Mouse (Mus musculus): Measurements from ENCODE around the gene Fbxl8. TPM values are rescaled to one million over a fixed set of nuclear protein-coding genes. Genes with fewer than 3 reads are reported as not detected.

Fbxl8 gene
- polyA plus RNA-seq, 1 experiment from 2014 or later, result 1.5 TPM

GRCm38 (mm10) chr8:105265128-105265527 is 680 bp downstream of the Fbxl8 start:
- Histone ChIP-seq H3K9ac (ENCODE audit: low read depth, low read length) (peak overlapping the region; percentile 48; the same call in 1 of the 2 replicates), H3K4me2 (replicated peaks; ENCODE audit: low read depth, low read length) (peak overlapping the region; percentile 53), H3K4me3 (ENCODE audit: low read length) (peak overlapping the region; percentile 61), H3K4me1 (ENCODE audit: control insufficient read depth, insufficient read depth, low read length) (peaks cover 23% of the 10 kb centered on the region), H3K27me3 (ENCODE audit: control insufficient read depth, insufficient read depth, low read length) (peaks cover 67% of the 10 kb centered on the region), H3K27ac (ENCODE audit: low read depth, low read length) (no peak overlapping the region), H3K9me3 (ENCODE audit: control insufficient read depth, low read length) (peaks cover 4% of the 10 kb centered on the region; the same call in 1 of the 2 replicates), H3K36me3 (ENCODE audit: control insufficient read depth, insufficient read depth, low read length) (no peaks in the 10 kb centered on the region)
- no peak for ATAC-seq (ENCODE audit: low FRiP score, low TSS enrichment)
- WGBS, result 9% methylated on average over 10 of the region's 10 CpGs

- Histone ChIP-seq H3K27me3 (ENCODE audit: control insufficient read depth, insufficient read depth, low read length) (peaks cover 70% of the 10 kb centered on the region), H3K4me2 (replicated peaks; ENCODE audit: low read depth, low read length) (no peak overlapping the region), H3K36me3 (ENCODE audit: control insufficient read depth, insufficient read depth, low read length) (no peaks in the 10 kb centered on the region), H3K4me3 (ENCODE audit: low read length) (no peak overlapping the region), H3K9me3 (ENCODE audit: control insufficient read depth, low read length) (peaks cover 4% of the 10 kb centered on the region; the same call in 1 of the 2 replicates), H3K9ac (ENCODE audit: low read depth, low read length) (no peak overlapping the region), H3K4me1 (ENCODE audit: control insufficient read depth, insufficient read depth, low read length) (peaks cover 23% of the 10 kb centered on the region), H3K27ac (ENCODE audit: low read depth, low read length) (no peak overlapping the region)
- ATAC-seq (ENCODE audit: low FRiP score, low TSS enrichment), result no peak
- WGBS, result 13% methylated on average over 13 of the region's 13 CpGs
Measured at GRCm38 (mm10) chr8:105266775-105267174, 2.3 kb downstream of the Fbxl8 start.

- peak; percentile 39 for ATAC-seq (ENCODE audit: low FRiP score, low TSS enrichment)
- H3K4me1 ChIP-seq (ENCODE audit: control insufficient read depth, insufficient read depth, low read length), result peaks cover 23% of the 10 kb centered on the region
- peaks cover 79% of the 10 kb centered on the region for H3K27me3 ChIP-seq (ENCODE audit: control insufficient read depth, insufficient read depth, low read length)
- peaks cover 4% of the 10 kb centered on the region; the same call in 1 of the 2 replicates for H3K9me3 ChIP-seq (ENCODE audit: control insufficient read depth, low read length)
- peak overlapping the region; percentile 28; the same call in 1 of the 2 replicates for H3K9ac ChIP-seq (ENCODE audit: low read depth, low read length)
- H3K36me3 ChIP-seq (ENCODE audit: control insufficient read depth, insufficient read depth, low read length), result no peaks in the 10 kb centered on the region
- H3K27ac ChIP-seq (ENCODE audit: low read depth, low read length), result no peak overlapping the region
- H3K4me3 ChIP-seq (ENCODE audit: low read length), result peak overlapping the region; percentile 46
- peak overlapping the region; percentile 92 for H3K4me2 ChIP-seq (replicated peaks; ENCODE audit: low read depth, low read length)
- 1% methylated on average over 65 of the region's 65 CpGs for WGBS
Measured at GRCm38 (mm10) chr8:105268342-105269074, 4.1 kb downstream of the Fbxl8 start.

GRCm38 (mm10) chr8:105269075-105269458 is 4.6 kb downstream of the Fbxl8 start:
- no peak overlapping the region for H3K27ac ChIP-seq (ENCODE audit: low read depth, low read length)
- peaks cover 4% of the 10 kb centered on the region; the same call in 1 of the 2 replicates for H3K9me3 ChIP-seq (ENCODE audit: control insufficient read depth, low read length)
- H3K36me3 ChIP-seq (ENCODE audit: control insufficient read depth, insufficient read depth, low read length), result no peaks in the 10 kb centered on the region
- H3K4me1 ChIP-seq (ENCODE audit: control insufficient read depth, insufficient read depth, low read length), result peaks cover 23% of the 10 kb centered on the region
- H3K4me3 ChIP-seq (ENCODE audit: low read length), result peak overlapping the region; percentile 46
- no peak for ATAC-seq (ENCODE audit: low FRiP score, low TSS enrichment)
- peak overlapping the region; percentile 28; the same call in 1 of the 2 replicates for H3K9ac ChIP-seq (ENCODE audit: low read depth, low read length)
- under 1% methylated on average over 10 of the region's 10 CpGs for WGBS
- peak overlapping the region; percentile 92 for H3K4me2 ChIP-seq (replicated peaks; ENCODE audit: low read depth, low read length)
- peaks cover 83% of the 10 kb centered on the region for H3K27me3 ChIP-seq (ENCODE audit: control insufficient read depth, insufficient read depth, low read length)

- under 1% methylated on average over 42 of the region's 42 CpGs for WGBS
- Histone ChIP-seq H3K4me3 (ENCODE audit: low read length) (peak within 1 kb of the TSS; percentile 46), H3K4me1 (ENCODE audit: control insufficient read depth, insufficient read depth, low read length) (peaks cover 23% of the 10 kb centered on the region), H3K36me3 (ENCODE audit: control insufficient read depth, insufficient read depth, low read length) (no peaks in the 10 kb centered on the region), H3K4me2 (replicated peaks; ENCODE audit: low read depth, low read length) (peak within 1 kb of the TSS; percentile 92), H3K27me3 (ENCODE audit: control insufficient read depth, insufficient read depth, low read length) (peaks cover 88% of the 10 kb centered on the region), H3K9ac (ENCODE audit: low read depth, low read length) (peak within 1 kb of the TSS; percentile 45), H3K27ac (ENCODE audit: low read depth, low read length) (no peak within 1 kb of the TSS), H3K9me3 (ENCODE audit: control insufficient read depth, low read length) (peaks cover 4% of the 10 kb centered on the region; the same call in 1 of the 2 replicates)
- no peak for ATAC-seq (ENCODE audit: low FRiP score, low TSS enrichment)
Measured at GRCm38 (mm10) chr8:105269461-105269947, 5.1 kb downstream of the Fbxl8 start, which contains the start of gene Hsf4. Gene Hsf4, plus strand, starts transcription at chr8:105269801.

GRCm38 (mm10) chr8:105270101-105270915 is 5.9 kb downstream of the Fbxl8 start:
- Histone ChIP-seq H3K9me3 (ENCODE audit: control insufficient read depth, low read length) (peaks cover 4% of the 10 kb centered on the region; the same call in 1 of the 2 replicates), H3K27ac (ENCODE audit: low read depth, low read length) (no peak overlapping the region), H3K27me3 (ENCODE audit: control insufficient read depth, insufficient read depth, low read length) (peaks cover 95% of the 10 kb centered on the region), H3K4me3 (ENCODE audit: low read length) (peak overlapping the region; percentile 46), H3K36me3 (ENCODE audit: control insufficient read depth, insufficient read depth, low read length) (no peaks in the 10 kb centered on the region), H3K9ac (ENCODE audit: low read depth, low read length) (peak overlapping the region; percentile 45; the same call in 1 of the 2 replicates), H3K4me2 (replicated peaks; ENCODE audit: low read depth, low read length) (peak overlapping the region; percentile 92), H3K4me1 (ENCODE audit: control insufficient read depth, insufficient read depth, low read length) (peaks cover 20% of the 10 kb centered on the region)
- no peak for ATAC-seq (ENCODE audit: low FRiP score, low TSS enrichment)
- WGBS, result 3% methylated on average over 39 of the region's 39 CpGs

GRCm38 (mm10) chr8:105270916-105271186 is 6.4 kb downstream of the Fbxl8 start:
- no peak for ATAC-seq (ENCODE audit: low FRiP score, low TSS enrichment)
- no peak overlapping the region for H3K27ac ChIP-seq (ENCODE audit: low read depth, low read length)

GRCm38 (mm10) chr8:105275387-105275786 is 10.9 kb downstream of the Fbxl8 start:
- Histone ChIP-seq H3K4me3 (ENCODE audit: low read length) (no peak overlapping the region), H3K4me2 (replicated peaks; ENCODE audit: low read depth, low read length) (peak overlapping the region; percentile 53; the same call in 1 of the 2 replicates), H3K27ac (ENCODE audit: low read depth, low read length) (no peak overlapping the region), H3K4me1 (ENCODE audit: control insufficient read depth, insufficient read depth, low read length) (peaks cover 17% of the 10 kb centered on the region; the same call in 1 of the 2 replicates), H3K9me3 (ENCODE audit: control insufficient read depth, low read length) (no peaks in the 10 kb centered on the region), H3K9ac (ENCODE audit: low read depth, low read length) (no peak overlapping the region), H3K36me3 (ENCODE audit: control insufficient read depth, insufficient read depth, low read length) (no peaks in the 10 kb centered on the region), H3K27me3 (ENCODE audit: control insufficient read depth, insufficient read depth, low read length) (peaks cover 95% of the 10 kb centered on the region)
- ATAC-seq (ENCODE audit: low FRiP score, low TSS enrichment), result no peak
- WGBS, result 11% methylated on average over 11 of the region's 11 CpGs

More at GRCm38 (mm10) chr8:105270916-105271186, 6.4 kb downstream of the Fbxl8 start:
- H3K9me3 ChIP-seq (ENCODE audit: control insufficient read depth, low read length), result peaks cover 4% of the 10 kb centered on the region; the same call in 1 of the 2 replicates
- 3% methylated on average over 11 of the region's 11 CpGs for WGBS
- peaks cover 98% of the 10 kb centered on the region for H3K27me3 ChIP-seq (ENCODE audit: control insufficient read depth, insufficient read depth, low read length)
- H3K9ac ChIP-seq (ENCODE audit: low read depth, low read length), result no peak overlapping the region
- H3K36me3 ChIP-seq (ENCODE audit: control insufficient read depth, insufficient read depth, low read length), result no peaks in the 10 kb centered on the region
- no peak overlapping the region for H3K4me3 ChIP-seq (ENCODE audit: low read length)
- no peak overlapping the region for H3K4me2 ChIP-seq (replicated peaks; ENCODE audit: low read depth, low read length)
- peaks cover 24% of the 10 kb centered on the region for H3K4me1 ChIP-seq (ENCODE audit: control insufficient read depth, insufficient read depth, low read length)
